Mouse (Mus musculus) left cerebral cortex, postnatal 10 days (tissue): ENCODE results near the gene H2al1b. TPM values are rescaled to one million over a fixed set of nuclear protein-coding genes. Genes with fewer than 3 reads are reported as not detected.
A peak's percentile ranks its signal among the peaks of the same experiment; 100 is the strongest.
"Not testable (repeated sequence)": the region's sequence is repeated elsewhere in the genome, so short reads cannot be mapped to it uniquely, and the experiment has no call there.

ENCODE experiments used
- DNase-seq, 2 experiments: peaks; one replicate each; pipeline ENCODE4 v3.0.0; 2021 to 2022; ENCODE audit warnings: low spot score in 2 of 2, mixed read lengths in 1 of 2; ENCODE audit errors: extremely low spot score in 1 of 2
- intact Hi-C: fragments of 180-260 bp; cut with DNase I; formaldehyde crosslinking; loops from one replicate; pipeline ENCODE4 v1.15.1; 2025
- total RNA-seq, 2 experiments: library from RNA; stranded (reverse); gene quantifications; 2 replicates each; pipeline ENCODE4 v1.2.3; 2021

H2al1b gene
- not detected for total RNA-seq

GRCm38 (mm10) chrX:11302132-11302531 lies at the start of gene H2al1b:
H2al1b (plus strand) TSS chrX:11302432.
- DNase-seq, intact Hi-C loops: not testable (repeated sequence)

- DNase-seq = peak; percentile 6 to 23
- intact Hi-C loops = no loop called here
Observed at GRCm38 (mm10) chrX:11254062-11254461, 48.2 kb upstream of the H2al1b start.

GRCm38 (mm10) chrX:11254521-11255207 lies 47.6 kb upstream of the H2al1b start:
- DNase-seq = no peak
- intact Hi-C loops = no loop called here

GRCm38 (mm10) chrX:11255564-11256360 lies 46.5 kb upstream of the H2al1b start:
- intact Hi-C loops = no loop called here
- DNase-seq = no peak

- DNase-seq = no peak
- intact Hi-C loops = no loop called here
Observed at GRCm38 (mm10) chrX:11264918-11265317, 37.3 kb upstream of the H2al1b start.

- DNase-seq = peak in 1 of 2 experiments; percentile 22
- intact Hi-C loops = no loop called here
Observed at GRCm38 (mm10) chrX:11267791-11268190, 34.4 kb upstream of the H2al1b start.

- intact Hi-C loops = no loop called here
- peak; percentile 28 to 38 for DNase-seq
Observed at GRCm38 (mm10) chrX:11269074-11269473, 33.2 kb upstream of the H2al1b start.

GRCm38 (mm10) chrX:11273190-11273589 lies 29.0 kb upstream of the H2al1b start:
- DNase-seq = no peak
- intact Hi-C loops = no loop called here

GRCm38 (mm10) chrX:11277083-11277482 lies 25.1 kb upstream of the H2al1b start:
- no peak for DNase-seq
- intact Hi-C loops = no loop called here

GRCm38 (mm10) chrX:11280741-11281140 lies 21.5 kb upstream of the H2al1b start:
- DNase-seq = no peak
- intact Hi-C loops = no loop called here

GRCm38 (mm10) chrX:11288306-11288882 lies 13.8 kb upstream of the H2al1b start:
- DNase-seq = peak; percentile 9 to 15
- intact Hi-C loops = no loop called here

- DNase-seq = no peak
- intact Hi-C loops = no loop called here
Observed at GRCm38 (mm10) chrX:11289244-11289643, 13.0 kb upstream of the H2al1b start.

GRCm38 (mm10) chrX:11298957-11299356 lies 3.3 kb upstream of the H2al1b start, which contains the start of gene H2al1a:
H2al1a (plus strand) TSS chrX:11299257.
- DNase-seq, intact Hi-C loops: not testable (repeated sequence)

- intact Hi-C loops, DNase-seq: not testable (repeated sequence)
Observed at GRCm38 (mm10) chrX:11305355-11305754, 3.1 kb downstream of the H2al1b start, which contains the start of gene H2al1c. H2al1c (plus strand) TSS chrX:11305655.

- intact Hi-C loops = not testable (repeated sequence)
Observed at GRCm38 (mm10) chrX:11308524-11308923, 6.3 kb downstream of the H2al1b start, which contains the start of gene H2al1d. H2al1d (plus strand) TSS chrX:11308824.

GRCm38 (mm10) chrX:11311634-11312033 lies 9.4 kb downstream of the H2al1b start, which contains the start of gene H2al1e:
H2al1e (plus strand) TSS chrX:11311934.
- intact Hi-C loops = not testable (repeated sequence)

More at GRCm38 (mm10) chrX:11308524-11308923, 6.3 kb downstream of the H2al1b start, which contains the start of gene H2al1d:
- not testable (repeated sequence) for DNase-seq

GRCm38 (mm10) chrX:11314858-11315257 lies 12.6 kb downstream of the H2al1b start, which contains the start of gene H2al1f:
H2al1f (plus strand) TSS chrX:11315158.
- intact Hi-C loops, DNase-seq: not testable (repeated sequence)

More at GRCm38 (mm10) chrX:11311634-11312033, 9.4 kb downstream of the H2al1b start, which contains the start of gene H2al1e:
- DNase-seq = not testable (repeated sequence)

- intact Hi-C loops, DNase-seq: not testable (repeated sequence)
Observed at GRCm38 (mm10) chrX:11317956-11318355, 15.7 kb downstream of the H2al1b start, which contains the start of gene H2al1g. H2al1g (plus strand) TSS chrX:11318256.

GRCm38 (mm10) chrX:11321192-11321591 lies 19.0 kb downstream of the H2al1b start, which contains the start of gene H2al1h:
H2al1h (plus strand) TSS chrX:11321492.
- intact Hi-C loops, DNase-seq: not testable (repeated sequence)
